ENCODE assay signal across 8 mouse cellular contexts in the genomic region with DNA sequence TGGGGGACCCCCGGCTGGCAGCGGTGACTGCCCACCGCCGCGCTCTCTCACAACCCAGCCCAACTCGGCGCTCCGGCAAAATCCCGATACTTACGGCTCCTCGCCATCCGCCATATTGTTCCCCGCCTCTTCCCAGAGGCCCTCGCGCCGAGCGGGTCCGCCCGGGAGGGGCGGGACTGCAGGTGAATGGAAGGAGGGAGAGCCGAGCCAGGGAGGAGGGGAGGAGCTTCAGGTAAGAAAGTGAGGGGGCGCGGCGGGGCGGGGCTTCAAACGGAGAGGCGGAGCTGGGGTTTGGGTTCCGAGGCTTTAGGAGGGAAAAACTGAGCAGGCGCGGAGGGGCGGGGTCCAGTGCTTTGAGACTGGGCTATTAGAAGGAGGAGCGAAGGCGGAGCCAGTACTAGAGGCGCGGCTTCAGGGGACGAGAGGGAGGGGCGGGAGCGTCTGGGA. TPM values are rescaled to one million over a fixed set of nuclear protein-coding genes. Genes with fewer than 3 reads are reported as not detected.
DNase-seq lines count a peak whose midpoint lies in the region; ATAC-seq and TF ChIP-seq lines count a peak whose summit lies in the region.

A gene (minus strand): TSS at position 209 of the 447 bp plus-strand sequence.

- peaks cover 22% of the 10 kb centered on the region for H3K36me3 ChIP-seq in C2C12 (ENCODE audit: control insufficient read depth, insufficient read depth)
- peaks cover 16% of the 10 kb centered on the region for H3K36me3 ChIP-seq in erythroblast, embryonic 14.5 days (ENCODE audit: control insufficient read depth)
- no peaks in the 10 kb centered on the region for H3K36me3 ChIP-seq in heart, embryonic 11.5 days (ENCODE audit: control insufficient read depth, insufficient read depth, low read length)
- 0 out of 2 replicates have a peak, but pooled peaks cover 2% of the 10 kb centered on the region for H3K36me3 ChIP-seq in kidney, embryonic 16.5 days (ENCODE audit: insufficient read depth, low read length)
- H3K36me3 ChIP-seq in liver, adult 2 months (ENCODE audit: control insufficient read depth, insufficient read depth, low read length) = peaks cover 2% of the 10 kb centered on the region; the same call in 1 of the 2 replicates
- peaks cover 13% of the 10 kb centered on the region for H3K36me3 ChIP-seq in myocyte (ENCODE audit: control insufficient read depth, insufficient read depth)
- H3K36me3 ChIP-seq in splenic B cell, adult 2 months (ENCODE audit: control insufficient read depth, insufficient read depth, low read length, poor library complexity, severe bottlenecking) = no peaks in the 10 kb centered on the region

- peak within 1 kb of the TSS; percentile 83 for H3K27ac ChIP-seq in heart, embryonic 11.5 days (ENCODE audit: low read depth, low read length)
- H3K27ac ChIP-seq in kidney, embryonic 16.5 days (ENCODE audit: low read length) = peak within 1 kb of the TSS; percentile 82
- peak within 1 kb of the TSS; percentile 58 for H3K27ac ChIP-seq in liver, adult 2 months (replicated peaks; ENCODE audit: insufficient read depth, low read depth, low read length)

- peak within 1 kb of the TSS; percentile 77 for H3K4me3 ChIP-seq in C2C12 (ENCODE audit: insufficient read depth, poor library complexity, severe bottlenecking)
- peak within 1 kb of the TSS; percentile 86 for H3K4me3 ChIP-seq in erythroblast, embryonic 14.5 days (replicated peaks)
- H3K4me3 ChIP-seq in heart, embryonic 11.5 days (ENCODE audit: low read depth, low read length) = peak within 1 kb of the TSS; percentile 89
- H3K4me3 ChIP-seq in kidney, embryonic 16.5 days (ENCODE audit: low read length) = peak within 1 kb of the TSS; percentile 92
- peak within 1 kb of the TSS; percentile 77 for H3K4me3 ChIP-seq in liver, adult 2 months (ENCODE audit: insufficient read depth, low read depth, low read length)
- H3K4me3 ChIP-seq in myocyte = peak within 1 kb of the TSS; percentile 62

- peak within 1 kb of the TSS; percentile 82 for H3K4me2 ChIP-seq in heart, embryonic 11.5 days
- H3K4me2 ChIP-seq in kidney, embryonic 16.5 days (replicated peaks; ENCODE audit: low read depth, low read length) = peak within 1 kb of the TSS; percentile 58
- peak within 1 kb of the TSS; percentile 85 for H3K4me2 ChIP-seq in myocyte (ENCODE audit: low read depth)

- peak within 1 kb of the TSS; percentile 99 for H3K9ac ChIP-seq in heart, embryonic 11.5 days (ENCODE audit: low read depth, low read length)
- H3K9ac ChIP-seq in kidney, embryonic 16.5 days (replicated peaks; ENCODE audit: low read length) = peak within 1 kb of the TSS; percentile 98
- peak within 1 kb of the TSS; percentile 90 for H3K9ac ChIP-seq in liver, adult 2 months (ENCODE audit: low read depth, low read length)

- peaks cover 62% of the 10 kb centered on the region for H3K4me1 ChIP-seq in erythroblast, embryonic 14.5 days (ENCODE audit: control insufficient read depth)
- H3K4me1 ChIP-seq in heart, embryonic 11.5 days (ENCODE audit: control insufficient read depth, insufficient read depth, low read length) = peaks cover 10% of the 10 kb centered on the region
- H3K4me1 ChIP-seq in kidney, embryonic 16.5 days (ENCODE audit: insufficient read depth, low read length) = peaks cover 20% of the 10 kb centered on the region
- peaks cover 2% of the 10 kb centered on the region; the same call in 1 of the 2 replicates for H3K4me1 ChIP-seq in liver, adult 2 months (ENCODE audit: control insufficient read depth, insufficient read depth, low read length)

- H3K27me3 ChIP-seq in C2C12 (ENCODE audit: control insufficient read depth, insufficient read depth, insufficient read length) = no peaks in the 10 kb centered on the region
- no peaks in the 10 kb centered on the region for H3K27me3 ChIP-seq in erythroblast, embryonic 14.5 days (ENCODE audit: control insufficient read depth)
- H3K27me3 ChIP-seq in heart, embryonic 11.5 days (ENCODE audit: control insufficient read depth, insufficient read depth, low read length) = no peaks in the 10 kb centered on the region
- H3K27me3 ChIP-seq in kidney, embryonic 16.5 days (ENCODE audit: insufficient read depth, low read length) = no peaks in the 10 kb centered on the region
- no peaks in the 10 kb centered on the region for H3K27me3 ChIP-seq in liver, adult 2 months (ENCODE audit: control insufficient read depth, insufficient read depth, low read length)
- no peaks in the 10 kb centered on the region for H3K27me3 ChIP-seq in myocyte (ENCODE audit: control insufficient read depth, insufficient read depth, insufficient read length)
- H3K27me3 ChIP-seq in splenic B cell, adult 2 months (ENCODE audit: control insufficient read depth, insufficient read depth, low read length, poor library complexity, severe bottlenecking) = no peaks in the 10 kb centered on the region

- no peak for TF ChIP-seq CTCF in C2C12 (IDR thresholded peaks at IDR 0.05; ENCODE audit: control insufficient read depth, insufficient read depth, insufficient read length)
- no peak for TF ChIP-seq CTCF in brain, embryonic 14.5 days (IDR thresholded peaks at IDR 0.05; ENCODE audit: borderline replicate concordance, extremely low read depth, insufficient read depth, insufficient read length)
- TF ChIP-seq CTCF in liver, adult 2 months (IDR thresholded peaks at IDR 0.05; ENCODE audit: low read depth, low read length) = no peak

- H3ac ChIP-seq in C2C12 (ENCODE audit: control insufficient read depth, insufficient read length, low read depth) = peak within 1 kb of the TSS; percentile 96
- H3ac ChIP-seq in myocyte (ENCODE audit: control insufficient read depth, insufficient read length) = peak within 1 kb of the TSS; percentile 40

- TF ChIP-seq POLR2A in brain, embryonic 14.5 days (IDR thresholded peaks at IDR 0.05; ENCODE audit: borderline replicate concordance, extremely low read depth, insufficient read depth, insufficient read length, poor library complexity, severe bottlenecking) = peak; percentile 65; the same call in 1 of the 2 replicates
- peak; percentile 85 for TF ChIP-seq POLR2A in liver, adult 2 months (IDR thresholded peaks at IDR 0.05; ENCODE audit: extremely low read depth, insufficient read depth, low read length)
- TF ChIP-seq POLR2A in myocyte (IDR thresholded peaks at IDR 0.05; ENCODE audit: insufficient read length, low read depth) = peak; percentile 84

- DNase-seq in brain, embryonic 14.5 days (ENCODE audit: low read depth) = peak; percentile 100
- peak; percentile 92 for DNase-seq in liver, adult 2 months (ENCODE audit: extremely low read depth, low read depth, low spot score)
- DNase-seq in splenic B cell, adult 2 months (ENCODE audit: low read depth, low spot score) = peak; percentile 99

- peak; percentile 97 for ATAC-seq in heart, embryonic 11.5 days (replicated peaks; ENCODE audit: insufficient number of reproducible peaks, low FRiP score, low TSS enrichment)
- peak; percentile 97 for ATAC-seq in kidney, embryonic 16.5 days (ENCODE audit: low FRiP score, low TSS enrichment)

- under 1% methylated on average over 38 of the region's 38 CpGs for WGBS in heart, embryonic 11.5 days (ENCODE audit: insufficient replicate concordance)
- WGBS in kidney, embryonic 16.5 days = under 1% methylated on average over 38 of the region's 38 CpGs
- WGBS in liver, adult 2 months = under 1% methylated on average over 38 of the region's 38 CpGs

- H3K79me2 ChIP-seq in C2C12 (ENCODE audit: control insufficient read depth, insufficient read depth) (peaks cover 48% of the 10 kb centered on the region), myocyte (ENCODE audit: control insufficient read depth, insufficient read depth) (peaks cover 47% of the 10 kb centered on the region)
- peaks cover 8% of the 10 kb centered on the region; the same call in 1 of the 2 replicates for H3K79me2 ChIP-seq in liver, adult 2 months (ENCODE audit: control insufficient read depth, insufficient read depth, low read length)

- peaks cover 45% of the 10 kb centered on the region for H3K79me3 ChIP-seq in C2C12 (ENCODE audit: low read depth)

- no peaks in the 10 kb centered on the region for H3K9me3 ChIP-seq in erythroblast, embryonic 14.5 days (ENCODE audit: control insufficient read depth, low read length)
- H3K9me3 ChIP-seq in heart, embryonic 11.5 days (replicated peaks; ENCODE audit: control insufficient read depth, low read length) = no peaks in the 10 kb centered on the region
- no peaks in the 10 kb centered on the region for H3K9me3 ChIP-seq in kidney, embryonic 16.5 days (ENCODE audit: low read length)

TF ChIP-seq in C2C12, 6 proteins besides CTCF, POLR2A, EP300 and RAD21:
- no peak for TF ChIP-seq MAX (IDR thresholded peaks at IDR 0.05)
- no peak for TF ChIP-seq MYOD1 (IDR thresholded peaks at IDR 0.05; ENCODE audit: control insufficient read depth, insufficient read length, low read depth)
- TF ChIP-seq USF1 (IDR thresholded peaks at IDR 0.05; ENCODE audit: low read depth) = no peak
- TF ChIP-seq CEBPB (IDR thresholded peaks at IDR 0.05; ENCODE audit: low read depth) = no peak
- no peak for TF ChIP-seq MYOG (IDR thresholded peaks at IDR 0.05; ENCODE audit: control insufficient read depth, extremely low read depth, insufficient read length)
- TF ChIP-seq FOSL1 (IDR thresholded peaks at IDR 0.05; ENCODE audit: insufficient read depth, low read length, poor library complexity, severe bottlenecking) = no peak

TF ChIP-seq in myocyte, 11 proteins besides CTCF, POLR2A, EP300 and RAD21:
- TF ChIP-seq POLR2AphosphoS2 (IDR thresholded peaks at IDR 0.05; ENCODE audit: insufficient read length, low read depth) (peak; percentile 71), SRF (IDR thresholded peaks at IDR 0.05; ENCODE audit: control insufficient read depth, insufficient read length, low read depth) (no peak), REST (IDR thresholded peaks at IDR 0.05; ENCODE audit: insufficient read depth, insufficient read length) (peak; percentile 4), MYOG (IDR thresholded peaks at IDR 0.05; ENCODE audit: control insufficient read depth in 1 of 3, insufficient read depth in 1 of 3, insufficient read length in 2 of 3, low read depth in 2 of 3) (peak in 1 of 3 experiments; percentile 24), E2F4 (IDR thresholded peaks at IDR 0.05; ENCODE audit: insufficient read depth) (peak; percentile 13)

RNA-seq across cellular contexts. Expression of the gene that starts here (rescaled TPM):
- 32.8 TPM for polyA plus RNA-seq in C2C12 (2012; fragmentation: generic; extraction: Trizol)
- 71.3 and 84.4 TPM in 2 replicates for polyA plus RNA-seq in brain, embryonic 14.5 days (2012; rRNA removed)
- polyA plus RNA-seq in erythroblast, embryonic 14.5 days (2012) = 0.89 and 1.0 TPM in 2 replicates
- 90.7 and 93.9 TPM in 2 replicates for polyA plus RNA-seq in heart, embryonic 11.5 days (2014; fragmentation: Nextera tagmentation; extraction: Ambion mirVana)
- 72.6 and 76.3 TPM in 2 replicates for polyA plus RNA-seq in kidney, embryonic 16.5 days (2015; fragmentation: Nextera tagmentation; extraction: Ambion mirVana)
- 33.6 and 38.0 TPM in 2 replicates for total RNA-seq in liver, adult 2 months (2014; rRNA removed)
- polyA plus RNA-seq in liver, adult 2 months (2012; rRNA removed) = 6.6 and 7.3 TPM in 2 replicates
- polyA plus RNA-seq in myocyte (2012; fragmentation: generic; extraction: Trizol) = 43.7 TPM

Comparison
In these comparisons a context has a peak if more than half of its experiments do, and no peak if none do; other contexts are left out.
1. Peak in every context shown above with its lines: DNase-seq, ATAC-seq, H3K4me3 ChIP-seq and H3K27ac ChIP-seq.